Mouse (Mus musculus): Measurements from ENCODE around the gene Ets2.

- TF ChIP-seq TAL1 (IDR thresholded peaks at IDR 0.05; ENCODE audit: low read length) (no peak), GATA1 (IDR thresholded peaks at IDR 0.05; ENCODE audit: low read length) (no peak)
Observed at GRCm38 (mm10) chr16:95710129-95710528, 8.3 kb downstream of the Ets2 start.
